Mouse (Mus musculus): ENCODE data around the gene Meaf6. TPM values are rescaled to one million over a fixed set of nuclear protein-coding genes. Genes with fewer than 3 reads are reported as not detected.

The Meaf6 gene
- total and polyA plus RNA-seq, 3 experiments, result 17.6 to 21.6 (median 21.2) TPM

- Histone ChIP-seq H3K9ac (ENCODE audit: low read depth, low read length) (no peak overlapping the region), H3K27ac (no peak overlapping the region), H3K36me3 (ENCODE audit: control insufficient read depth, insufficient read depth, low read length) (no peaks in the 10 kb centered on the region), H3K79me2 (replicated peaks; ENCODE audit: control insufficient read depth, insufficient read depth, low read length) (no peaks in the 10 kb centered on the region), H3K27me3 (ENCODE audit: control insufficient read depth, insufficient read depth, low read length) (no peaks in the 10 kb centered on the region), H3K4me1 (ENCODE audit: control insufficient read depth, insufficient read depth, low read length) (peaks cover 4% of the 10 kb centered on the region), H3K4me3 (no peak overlapping the region)
- TF ChIP-seq CTCF (IDR thresholded peaks at IDR 0.05), result no peak
- TF ChIP-seq POLR2A (IDR thresholded peaks at IDR 0.05; ENCODE audit: insufficient read depth, low read depth, low read length), result no peak
- no peak for TF ChIP-seq EP300 (IDR thresholded peaks at IDR 0.05; ENCODE audit: insufficient read depth, low read depth, low read length)
- 77% methylated on average over 10 of the region's 10 CpGs for WGBS
- no peak for DNase-seq
- intact Hi-C loops (cut with DNase I), result no loop called here
Observed at GRCm38 (mm10) chr4:125135076-125135855, 50.3 kb downstream of the Meaf6 start.

GRCm38 (mm10) chr4:125136303-125136888 is 51.5 kb downstream of the Meaf6 start:
- Histone ChIP-seq H3K36me3 (ENCODE audit: control insufficient read depth, insufficient read depth, low read length) (no peaks in the 10 kb centered on the region), H3K9ac (ENCODE audit: low read depth, low read length) (no peak overlapping the region), H3K27me3 (ENCODE audit: control insufficient read depth, insufficient read depth, low read length) (no peaks in the 10 kb centered on the region), H3K27ac (no peak overlapping the region), H3K79me2 (replicated peaks; ENCODE audit: control insufficient read depth, insufficient read depth, low read length) (no peaks in the 10 kb centered on the region), H3K4me1 (ENCODE audit: control insufficient read depth, insufficient read depth, low read length) (peaks cover under 1% of the 10 kb centered on the region), H3K4me3 (no peak overlapping the region)
- TF ChIP-seq CTCF (IDR thresholded peaks at IDR 0.05) (no peak), POLR2A (IDR thresholded peaks at IDR 0.05; ENCODE audit: insufficient read depth, low read depth, low read length) (no peak), EP300 (IDR thresholded peaks at IDR 0.05; ENCODE audit: insufficient read depth, low read depth, low read length) (no peak)
- DNase-seq, result no peak
- 70% methylated on average over 12 of the region's 12 CpGs for WGBS
- intact Hi-C loops (cut with DNase I), result no loop called here

GRCm38 (mm10) chr4:125138321-125138720 is 53.4 kb downstream of the Meaf6 start:
- intact Hi-C loops (cut with DNase I), result no loop called here
- Histone ChIP-seq H3K4me3 (no peak overlapping the region), H3K27ac (no peak overlapping the region), H3K9ac (ENCODE audit: low read depth, low read length) (no peak overlapping the region), H3K79me2 (replicated peaks; ENCODE audit: control insufficient read depth, insufficient read depth, low read length) (no peaks in the 10 kb centered on the region), H3K27me3 (ENCODE audit: control insufficient read depth, insufficient read depth, low read length) (no peaks in the 10 kb centered on the region), H3K4me1 (ENCODE audit: control insufficient read depth, insufficient read depth, low read length) (no peaks in the 10 kb centered on the region), H3K36me3 (ENCODE audit: control insufficient read depth, insufficient read depth, low read length) (no peaks in the 10 kb centered on the region)
- 68% methylated on average over 7 of the region's 7 CpGs for WGBS
- no peak for DNase-seq
- TF ChIP-seq CTCF (IDR thresholded peaks at IDR 0.05), result no peak
- TF ChIP-seq EP300 (IDR thresholded peaks at IDR 0.05; ENCODE audit: insufficient read depth, low read depth, low read length), result no peak
- no peak for TF ChIP-seq POLR2A (IDR thresholded peaks at IDR 0.05; ENCODE audit: insufficient read depth, low read depth, low read length)

GRCm38 (mm10) chr4:125144211-125144610 is 59.3 kb downstream of the Meaf6 start:
- H3K27ac ChIP-seq, result no peak overlapping the region

GRCm38 (mm10) chr4:125144627-125145026 is 59.7 kb downstream of the Meaf6 start:
- Histone ChIP-seq H3K4me3 (no peak overlapping the region), H3K9ac (ENCODE audit: low read depth, low read length) (no peak overlapping the region), H3K79me2 (replicated peaks; ENCODE audit: control insufficient read depth, insufficient read depth, low read length) (no peaks in the 10 kb centered on the region), H3K36me3 (ENCODE audit: control insufficient read depth, insufficient read depth, low read length) (no peaks in the 10 kb centered on the region), H3K4me1 (ENCODE audit: control insufficient read depth, insufficient read depth, low read length) (no peaks in the 10 kb centered on the region; the same call in 1 of the 2 replicates), H3K27me3 (ENCODE audit: control insufficient read depth, insufficient read depth, low read length) (no peaks in the 10 kb centered on the region), H3K27ac (no peak overlapping the region)
- TF ChIP-seq POLR2A (IDR thresholded peaks at IDR 0.05; ENCODE audit: insufficient read depth, low read depth, low read length) (no peak), EP300 (IDR thresholded peaks at IDR 0.05; ENCODE audit: insufficient read depth, low read depth, low read length) (no peak), CTCF (IDR thresholded peaks at IDR 0.05) (no peak)
- intact Hi-C loops (cut with DNase I), result no loop called here
- WGBS, result 42% methylated on average over 7 of the region's 7 CpGs
- DNase-seq, result peak in 1 of 2 experiments; percentile 15

More at GRCm38 (mm10) chr4:125144211-125144610, 59.3 kb downstream of the Meaf6 start:
- no peaks in the 10 kb centered on the region for H3K79me2 ChIP-seq (replicated peaks; ENCODE audit: control insufficient read depth, insufficient read depth, low read length)
- WGBS, result 63% methylated on average over 5 of the region's 5 CpGs
- H3K4me3 ChIP-seq, result no peak overlapping the region
- no peaks in the 10 kb centered on the region; the same call in 1 of the 2 replicates for H3K4me1 ChIP-seq (ENCODE audit: control insufficient read depth, insufficient read depth, low read length)
- H3K27me3 ChIP-seq (ENCODE audit: control insufficient read depth, insufficient read depth, low read length), result no peaks in the 10 kb centered on the region
- H3K36me3 ChIP-seq (ENCODE audit: control insufficient read depth, insufficient read depth, low read length), result no peaks in the 10 kb centered on the region
- DNase-seq, result no peak
- intact Hi-C loops (cut with DNase I), result no loop called here
- no peak overlapping the region for H3K9ac ChIP-seq (ENCODE audit: low read depth, low read length)
- no peak for TF ChIP-seq POLR2A (IDR thresholded peaks at IDR 0.05; ENCODE audit: insufficient read depth, low read depth, low read length)
- no peak for TF ChIP-seq CTCF (IDR thresholded peaks at IDR 0.05)
- TF ChIP-seq EP300 (IDR thresholded peaks at IDR 0.05; ENCODE audit: insufficient read depth, low read depth, low read length), result no peak

GRCm38 (mm10) chr4:125145213-125145612 is 60.3 kb downstream of the Meaf6 start:
- TF ChIP-seq POLR2A (IDR thresholded peaks at IDR 0.05; ENCODE audit: insufficient read depth, low read depth, low read length), result no peak
- no peak for TF ChIP-seq CTCF (IDR thresholded peaks at IDR 0.05)
- no peak for TF ChIP-seq EP300 (IDR thresholded peaks at IDR 0.05; ENCODE audit: insufficient read depth, low read depth, low read length)
- Histone ChIP-seq H3K79me2 (replicated peaks; ENCODE audit: control insufficient read depth, insufficient read depth, low read length) (no peaks in the 10 kb centered on the region), H3K27ac (no peak overlapping the region), H3K4me1 (ENCODE audit: control insufficient read depth, insufficient read depth, low read length) (no peaks in the 10 kb centered on the region; the same call in 1 of the 2 replicates), H3K9ac (ENCODE audit: low read depth, low read length) (no peak overlapping the region), H3K36me3 (ENCODE audit: control insufficient read depth, insufficient read depth, low read length) (no peaks in the 10 kb centered on the region), H3K4me3 (no peak overlapping the region), H3K27me3 (ENCODE audit: control insufficient read depth, insufficient read depth, low read length) (no peaks in the 10 kb centered on the region)
- WGBS, result 19% methylated on average over 10 of the region's 10 CpGs
- DNase-seq, result peak; percentile 49 to 72
- intact Hi-C loops (cut with DNase I), result no loop called here

Measured in heart, adult 2 months (tissue).